Mouse (Mus musculus) heart, postnatal 14 days (tissue): Measurements from ENCODE around the gene Siglecg. TPM values are rescaled to one million over a fixed set of nuclear protein-coding genes. Genes with fewer than 3 reads are reported as not detected.

Source experiments
- microRNA-seq, 2 experiments: library from miRNA; unstranded; fragments of <30 nt; microRNA quantifications; one replicate each; pipeline ENCODE4 v1.2.0; 2021 to 2022
- total RNA-seq, 2 experiments: library from RNA; stranded (reverse); gene quantifications; 2 replicates each; pipeline ENCODE4 v1.2.3; 2021

The Siglecg gene
- total RNA-seq, 2 experiments from 2014 or later = 0.27 to 0.31 TPM

Small RNA genes within 50 kb of the gene (microRNA-seq; reads per million reads assigned to microRNA genes)
- 0.48 to 4.8 reads per million in 2 experiments for gene Mir7051

Other genes with a start within 250 kb of the Siglecg start
- gene Zfp715, start 94.9 kb upstream of the Siglecg start, total RNA-seq = 10 to 100 TPM; 17.3 to 17.6 TPM
- not detected for gene Siglecf, start 56.9 kb upstream of the Siglecg start, total RNA-seq
- not detected for gene Lim2, start 19.5 kb downstream of the Siglecg start, total RNA-seq
- gene Nkg7, start 28.9 kb downstream of the Siglecg start, total RNA-seq = not detected
- gene Cldnd2, start 32.6 kb downstream of the Siglecg start, total RNA-seq = not detected
- 1,000 to 10,000 TPM; 1,151 to 1,177 TPM for gene Etfb, start 35.9 kb downstream of the Siglecg start, total RNA-seq
- 1 to 10 TPM in 1 of 2 experiments, under 1 TPM in 1; 0.45 to 1.5 TPM for gene Gm45233, start 35.9 kb downstream of the Siglecg start, total RNA-seq
- 1 to 10 TPM; 2.1 to 3.5 TPM for gene Vsig10l, start 54.9 kb downstream of the Siglecg start, total RNA-seq
- gene Iglon5, start 81.9 kb downstream of the Siglecg start, total RNA-seq = under 1 TPM; 0.24 to 0.36 TPM
- not detected for gene 4931406B18Rik, start 97.7 kb downstream of the Siglecg start, total RNA-seq
- gene Cd33, start 136.2 kb downstream of the Siglecg start, total RNA-seq = 1 to 10 TPM; 3.7 to 4.1 TPM
- gene Zfp658, start 154.1 kb downstream of the Siglecg start, total RNA-seq = under 1 TPM; 0.98 to 1.00 TPM
- 1 to 10 TPM; 5.8 to 7.3 TPM for gene Zfp719, start 171.4 kb downstream of the Siglecg start, total RNA-seq
- gene Zfp819, start 199.0 kb downstream of the Siglecg start, total RNA-seq = not detected
- gene Ceacam18, start 226.5 kb downstream of the Siglecg start, total RNA-seq = not detected